Mouse (Mus musculus): Measurements from ENCODE around the gene Pbp2.

The Pbp2 gene

GRCm38 (mm10) chr6:135300469-135300868, 9.7 kb downstream of the Pbp2 start:
- no peak for DNase-seq (ENCODE audit: low spot score in 2 of 2)

GRCm38 (mm10) chr6:135299024-135299550, 11.1 kb downstream of the Pbp2 start:
- DNase-seq (ENCODE audit: low spot score in 2 of 2) = no peak

GRCm38 (mm10) chr6:135297570-135297969, 12.6 kb downstream of the Pbp2 start:
- DNase-seq (ENCODE audit: low spot score in 2 of 2) = no peak

GRCm38 (mm10) chr6:135296267-135296666, 13.9 kb downstream of the Pbp2 start:
- no peak for DNase-seq (ENCODE audit: low spot score in 2 of 2)

- peak; percentile 44 to 58 for DNase-seq (ENCODE audit: low spot score in 2 of 2)
Observed at GRCm38 (mm10) chr6:135295082-135295861, 14.9 kb downstream of the Pbp2 start.

GRCm38 (mm10) chr6:135294150-135294549, 16.1 kb downstream of the Pbp2 start:
- no peak for DNase-seq (ENCODE audit: low spot score in 2 of 2)

- no peak for DNase-seq (ENCODE audit: low spot score in 2 of 2)
Observed at GRCm38 (mm10) chr6:135292391-135292790, 17.8 kb downstream of the Pbp2 start.

GRCm38 (mm10) chr6:135279856-135280255, 30.3 kb downstream of the Pbp2 start:
- no peak for DNase-seq (ENCODE audit: low spot score in 2 of 2)

- DNase-seq (ENCODE audit: low spot score in 2 of 2) = no peak
Observed at GRCm38 (mm10) chr6:135279286-135279685, 30.9 kb downstream of the Pbp2 start.

GRCm38 (mm10) chr6:135278302-135278701, 31.9 kb downstream of the Pbp2 start:
- DNase-seq (ENCODE audit: low spot score in 2 of 2) = no peak

GRCm38 (mm10) chr6:135276474-135277295, 33.5 kb downstream of the Pbp2 start:
- no peak for DNase-seq (ENCODE audit: low spot score in 2 of 2)

- DNase-seq (ENCODE audit: low spot score in 2 of 2) = no peak
Observed at GRCm38 (mm10) chr6:135275231-135275630, 35.0 kb downstream of the Pbp2 start.

- DNase-seq (ENCODE audit: low spot score in 2 of 2) = no peak
Observed at GRCm38 (mm10) chr6:135273066-135273465, 37.1 kb downstream of the Pbp2 start.

- no peak for DNase-seq (ENCODE audit: low spot score in 2 of 2)
Observed at GRCm38 (mm10) chr6:135271761-135272160, 38.4 kb downstream of the Pbp2 start.

- no peak for DNase-seq (ENCODE audit: low spot score in 2 of 2)
Observed at GRCm38 (mm10) chr6:135269626-135270025, 40.6 kb downstream of the Pbp2 start.

- DNase-seq (ENCODE audit: low spot score in 2 of 2) = no peak
Observed at GRCm38 (mm10) chr6:135268392-135268791, 41.8 kb downstream of the Pbp2 start.

GRCm38 (mm10) chr6:135267221-135267620, 43.0 kb downstream of the Pbp2 start:
- DNase-seq (ENCODE audit: low spot score in 2 of 2) = no peak

- DNase-seq (ENCODE audit: low spot score in 2 of 2) = no peak
Observed at GRCm38 (mm10) chr6:135266056-135266455, 44.1 kb downstream of the Pbp2 start.

GRCm38 (mm10) chr6:135264136-135264535, 46.1 kb downstream of the Pbp2 start:
- DNase-seq (ENCODE audit: low spot score in 2 of 2) = no peak

- no peak for DNase-seq (ENCODE audit: low spot score in 2 of 2)
Observed at GRCm38 (mm10) chr6:135262565-135262964, 47.6 kb downstream of the Pbp2 start.

- no peak for DNase-seq (ENCODE audit: low spot score in 2 of 2)
Observed at GRCm38 (mm10) chr6:135261124-135261523, 49.1 kb downstream of the Pbp2 start.

- DNase-seq (ENCODE audit: low spot score in 2 of 2) = no peak
Observed at GRCm38 (mm10) chr6:135260435-135260834, 49.8 kb downstream of the Pbp2 start.

Data from urinary bladder, adult 18-20 months (tissue).